Comparison of ENCODE assay signal across 16 mouse cellular contexts in genomic region chr4:123000130-123000529, GRCm38 (mm10). TPM values are rescaled to one million over a fixed set of nuclear protein-coding genes. Genes with fewer than 3 reads are reported as not detected.
DNase-seq lines count a peak whose midpoint lies in the region; ATAC-seq and TF ChIP-seq lines count a peak whose summit lies in the region.
"Had no signal": no experiment of that assay in that cellular context is flagged by ENCODE, and none has a peak within 500 bp of the region (broad histone marks: within the 10 kb centered on the region; RNA-seq: fewer than 3 reads in every experiment).

No protein-coding gene starts in this region.

- no peak for TF ChIP-seq CTCF in layer of hippocampus, adult 2 months (conservative IDR thresholded peaks at IDR 0.05)

- H3K27ac ChIP-seq in embryonic facial prominence, embryonic 10.5 days (replicated peaks) = peak overlapping the region; percentile 95
- peak overlapping the region; percentile 93 for H3K27ac ChIP-seq in forebrain, embryonic 13.5 days
- H3K27ac ChIP-seq in hindbrain, embryonic 16.5 days (ENCODE audit: low read depth, low read length) = peak overlapping the region; percentile 65
- peak overlapping the region; percentile 90 for H3K27ac ChIP-seq in midbrain, embryonic 16.5 days (ENCODE audit: low read length)
- H3K27ac ChIP-seq in layer of hippocampus, adult 2 months = no peak overlapping the region
- H3K27ac ChIP-seq: heart, embryonic 10.5 days; liver, embryonic 12.5 days had no signal

- peaks cover 31% of the 10 kb centered on the region for H3K36me3 ChIP-seq in embryonic facial prominence, embryonic 10.5 days (replicated peaks)
- peaks cover 36% of the 10 kb centered on the region for H3K36me3 ChIP-seq in forebrain, embryonic 13.5 days (ENCODE audit: poor library complexity, severe bottlenecking)
- no peaks in the 10 kb centered on the region for H3K36me3 ChIP-seq in hindbrain, embryonic 16.5 days (ENCODE audit: control insufficient read depth, insufficient read depth, low read length)
- peaks cover 13% of the 10 kb centered on the region for H3K36me3 ChIP-seq in midbrain, embryonic 16.5 days (ENCODE audit: control insufficient read depth, insufficient read depth, low read length)
- H3K36me3 ChIP-seq: G1E; heart, embryonic 10.5 days; liver, embryonic 12.5 days had no signal

- H3K9me3 ChIP-seq in embryonic facial prominence, embryonic 10.5 days = no peaks in the 10 kb centered on the region
- H3K9me3 ChIP-seq in forebrain, embryonic 13.5 days (replicated peaks) = no peaks in the 10 kb centered on the region
- H3K9me3 ChIP-seq in hindbrain, embryonic 16.5 days (ENCODE audit: control insufficient read depth, low read length) = no peaks in the 10 kb centered on the region
- no peaks in the 10 kb centered on the region for H3K9me3 ChIP-seq in midbrain, embryonic 16.5 days (replicated peaks; ENCODE audit: control insufficient read depth, low read length, poor library complexity, severe bottlenecking)
- H3K9me3 ChIP-seq: G1E; heart, embryonic 10.5 days; liver, embryonic 12.5 days had no signal

- H3K4me3 ChIP-seq in embryonic facial prominence, embryonic 10.5 days = peak overlapping the region; percentile 84
- H3K4me3 ChIP-seq in forebrain, embryonic 13.5 days = peak overlapping the region; percentile 94
- H3K4me3 ChIP-seq in hindbrain, embryonic 16.5 days (ENCODE audit: low read length) = peak overlapping the region; percentile 93
- peak overlapping the region; percentile 86 for H3K4me3 ChIP-seq in midbrain, embryonic 16.5 days (ENCODE audit: low read depth, low read length)
- no peak overlapping the region for H3K4me3 ChIP-seq in layer of hippocampus, adult 2 months
- H3K4me3 ChIP-seq: heart, embryonic 10.5 days; liver, embryonic 12.5 days had no signal

- peak overlapping the region; percentile 67 for H3K9ac ChIP-seq in forebrain, embryonic 13.5 days
- H3K9ac ChIP-seq in hindbrain, embryonic 16.5 days (ENCODE audit: low read depth, low read length) = peak overlapping the region; percentile 64
- H3K9ac ChIP-seq in midbrain, embryonic 16.5 days (ENCODE audit: low read depth, low read length) = peak overlapping the region; percentile 74; the same call in 1 of the 2 replicates
- H3K9ac ChIP-seq: liver, embryonic 12.5 days had no signal

- WGBS in embryonic facial prominence, embryonic 10.5 days = 56% methylated on average over 14 of the region's 14 CpGs
- 40% methylated on average over 14 of the region's 14 CpGs for WGBS in forebrain, embryonic 13.5 days
- WGBS in hindbrain, embryonic 16.5 days = 23% methylated on average over 14 of the region's 14 CpGs
- WGBS in midbrain, embryonic 16.5 days = 18% methylated on average over 14 of the region's 14 CpGs

- H3K4me1 ChIP-seq in embryonic facial prominence, embryonic 10.5 days = peaks cover 83% of the 10 kb centered on the region
- H3K4me1 ChIP-seq in forebrain, embryonic 13.5 days = peaks cover 65% of the 10 kb centered on the region
- H3K4me1 ChIP-seq in hindbrain, embryonic 16.5 days (ENCODE audit: control insufficient read depth, insufficient read depth, low read depth, low read length) = peaks cover 31% of the 10 kb centered on the region
- peaks cover 35% of the 10 kb centered on the region for H3K4me1 ChIP-seq in midbrain, embryonic 16.5 days (ENCODE audit: control insufficient read depth, insufficient read depth, low read length)

- DNase-seq in embryonic facial prominence, embryonic 10.5 days (ENCODE audit: low spot score) = no peak
- DNase-seq in adrenal gland, adult 8-10 months = no peak
- no peak for DNase-seq in heart, adult 11 months
- no peak for DNase-seq in layer of hippocampus, adult 2 months (ENCODE audit: low spot score in 2 of 2)
- DNase-seq: B cell, adult 2 months; cerebellum, adult 18-20 months; heart, postnatal 4 days; kidney, adult 8-10 months had no signal

- peak overlapping the region; percentile 84 for H3K4me2 ChIP-seq in forebrain, embryonic 13.5 days
- peak overlapping the region; percentile 63 for H3K4me2 ChIP-seq in hindbrain, embryonic 16.5 days (ENCODE audit: low read length)
- H3K4me2 ChIP-seq in midbrain, embryonic 16.5 days (ENCODE audit: low read length) = peak overlapping the region; percentile 79
- H3K4me2 ChIP-seq: liver, embryonic 12.5 days had no signal

- peaks cover 37% of the 10 kb centered on the region for H3K27me3 ChIP-seq in embryonic facial prominence, embryonic 10.5 days (replicated peaks; ENCODE audit: low read depth, poor library complexity, severe bottlenecking)
- no peaks in the 10 kb centered on the region for H3K27me3 ChIP-seq in forebrain, embryonic 13.5 days
- H3K27me3 ChIP-seq in hindbrain, embryonic 16.5 days (replicated peaks; ENCODE audit: control insufficient read depth, insufficient read depth, low read length) = no peaks in the 10 kb centered on the region
- H3K27me3 ChIP-seq in midbrain, embryonic 16.5 days (ENCODE audit: control insufficient read depth, insufficient read depth, low read depth, low read length) = no peaks in the 10 kb centered on the region

- ATAC-seq in forebrain, embryonic 13.5 days = no peak
- ATAC-seq in hindbrain, embryonic 16.5 days = no peak
- no peak for ATAC-seq in midbrain, embryonic 16.5 days
- no peak for ATAC-seq in erythroid progenitor cell, adult 5-6 weeks (replicated peaks; ENCODE audit: low FRiP score, poor library complexity, severe bottlenecking)
- ATAC-seq: liver, embryonic 12.5 days; lung, postnatal 0 days had no signal

RNA-seq across cellular contexts. Expression of gene Mycl, which starts 4.7 kb away (rescaled TPM):
- 33.6 and 43.0 TPM in 2 replicates for polyA plus RNA-seq in embryonic facial prominence, embryonic 10.5 days (2016; fragmentation: Nextera tagmentation; extraction: Ambion mirVana)
- 59.3 and 63.3 TPM in 2 replicates for polyA plus RNA-seq in forebrain, embryonic 13.5 days (2015; fragmentation: Nextera tagmentation; extraction: Ambion mirVana)
- 34.1 and 44.7 TPM in 2 replicates for polyA plus RNA-seq in hindbrain, embryonic 16.5 days (2015; fragmentation: Nextera tagmentation; extraction: Ambion mirVana)
- 58.9 and 68.8 TPM in 2 replicates for polyA plus RNA-seq in midbrain, embryonic 16.5 days (2015; fragmentation: Nextera tagmentation; extraction: Ambion mirVana)
- 1 to 10 TPM in 2 of 4 experiments, under 1 TPM in 2; 0.68 to 2.1 (median 1.3) TPM for total RNA-seq in adrenal gland, adult 8-10 months (2022)
- not detected in 2 replicates for total RNA-seq in erythroid progenitor cell, adult 5-6 weeks (2015; ENCODE audit: low replicate concordance)
- total RNA-seq in erythroid progenitor cell, adult 5-6 weeks (2017; ENCODE audit: low replicate concordance) = not detected in 2 replicates
- 10 to 100 TPM; 31.8 to 32.4 TPM for total RNA-seq in layer of hippocampus, adult 2 months (2021)
- polyA plus RNA-seq: G1E had no signal

RNA-seq across cellular contexts. Expression of gene Trit1, which starts 16.3 kb away (rescaled TPM):
- polyA plus RNA-seq in embryonic facial prominence, embryonic 10.5 days (2016; fragmentation: Nextera tagmentation; extraction: Ambion mirVana) = 19.0 and 21.6 TPM in 2 replicates
- polyA plus RNA-seq in forebrain, embryonic 13.5 days (2015; fragmentation: Nextera tagmentation; extraction: Ambion mirVana) = 26.0 and 31.9 TPM in 2 replicates
- polyA plus RNA-seq in hindbrain, embryonic 16.5 days (2015; fragmentation: Nextera tagmentation; extraction: Ambion mirVana) = 21.4 and 21.5 TPM in 2 replicates
- polyA plus RNA-seq in midbrain, embryonic 16.5 days (2015; fragmentation: Nextera tagmentation; extraction: Ambion mirVana) = 25.3 and 25.9 TPM in 2 replicates
- 10 to 100 TPM; 21.8 to 24.5 (median 22.9) TPM for total RNA-seq in adrenal gland, adult 8-10 months (2022)
- total RNA-seq in erythroid progenitor cell, adult 5-6 weeks (2015; ENCODE audit: low replicate concordance) = 1.3 and 3.6 TPM in 2 replicates
- total RNA-seq in erythroid progenitor cell, adult 5-6 weeks (2017; ENCODE audit: low replicate concordance) = 6.0 and 9.9 TPM in 2 replicates
- total RNA-seq in layer of hippocampus, adult 2 months (2021) = 10 to 100 TPM; 27.5 to 29.4 TPM

RNA-seq across cellular contexts. Expression of gene Mfsd2a, which starts 39.1 kb away (rescaled TPM):
- 10.1 and 12.9 TPM in 2 replicates for polyA plus RNA-seq in embryonic facial prominence, embryonic 10.5 days (2016; fragmentation: Nextera tagmentation; extraction: Ambion mirVana)
- 26.7 and 28.2 TPM in 2 replicates for polyA plus RNA-seq in forebrain, embryonic 13.5 days (2015; fragmentation: Nextera tagmentation; extraction: Ambion mirVana)
- polyA plus RNA-seq in hindbrain, embryonic 16.5 days (2015; fragmentation: Nextera tagmentation; extraction: Ambion mirVana) = 34.3 and 36.5 TPM in 2 replicates
- polyA plus RNA-seq in midbrain, embryonic 16.5 days (2015; fragmentation: Nextera tagmentation; extraction: Ambion mirVana) = 32.3 and 33.5 TPM in 2 replicates
- 1 to 10 TPM in 2 of 4 experiments, under 1 TPM in 2; 0.83 to 8.4 (median 1.2) TPM for total RNA-seq in adrenal gland, adult 8-10 months (2022)
- not detected in 2 replicates for total RNA-seq in erythroid progenitor cell, adult 5-6 weeks (2015; ENCODE audit: low replicate concordance)
- total RNA-seq in erythroid progenitor cell, adult 5-6 weeks (2017; ENCODE audit: low replicate concordance) = not detected in 2 replicates
- 10 to 100 TPM; 45.8 to 49.1 TPM for total RNA-seq in layer of hippocampus, adult 2 months (2021)
- polyA plus RNA-seq: G1E had no signal
